Mouse (Mus musculus) layer of hippocampus, adult 18-20 months (tissue): Measurements from ENCODE around the gene Clta. TPM values are rescaled to one million over a fixed set of nuclear protein-coding genes. Genes with fewer than 3 reads are reported as not detected.
A peak's percentile ranks its signal among the peaks of the same experiment; 100 is the strongest.

Experiments used
- DNase-seq, 2 experiments: peaks; one replicate each; pipeline ENCODE4 v3.0.0; 2022; ENCODE audit warnings: low spot score in 2 of 2
- total RNA-seq, 2 experiments: library from RNA; stranded (reverse); gene quantifications; 2 replicates each; pipeline ENCODE4 v1.2.3; 2021

Clta gene
- total RNA-seq, 2 experiments from 2014 or later = 284 to 304 TPM

- DNase-seq = peak; percentile 85 to 93
Measured at GRCm38 (mm10) chr4:43979746-43980145, 24.5 kb upstream of the Clta start.

- no peak for DNase-seq
Measured at GRCm38 (mm10) chr4:43980236-43980635, 24.0 kb upstream of the Clta start.

GRCm38 (mm10) chr4:43980846-43981245 is 23.4 kb upstream of the Clta start:
- DNase-seq = no peak

GRCm38 (mm10) chr4:43981251-43981650 is 23.0 kb upstream of the Clta start:
- DNase-seq = no peak

GRCm38 (mm10) chr4:43982053-43982732 is 22.1 kb upstream of the Clta start:
- peak; percentile 83 to 96 for DNase-seq

GRCm38 (mm10) chr4:43983181-43983580 is 21.1 kb upstream of the Clta start, which contains the start of gene Ccin:
TSS of gene Ccin (plus strand) at chr4:43983483.
- DNase-seq = no peak

GRCm38 (mm10) chr4:43983756-43984155 is 20.5 kb upstream of the Clta start:
- DNase-seq = no peak

GRCm38 (mm10) chr4:43984326-43984725 is 19.9 kb upstream of the Clta start:
- no peak for DNase-seq

- no peak for DNase-seq
Measured at GRCm38 (mm10) chr4:43988976-43989375, 15.3 kb upstream of the Clta start.

GRCm38 (mm10) chr4:43993072-43993471 is 11.2 kb upstream of the Clta start:
- DNase-seq = no peak

- no peak for DNase-seq
Measured at GRCm38 (mm10) chr4:43994342-43994741, 9.9 kb upstream of the Clta start.

- DNase-seq = no peak
Measured at GRCm38 (mm10) chr4:44003622-44004021, 630 bp upstream of the Clta start.

GRCm38 (mm10) chr4:44004623-44005409 is 564 bp downstream of the Clta start:
- DNase-seq = no peak

- DNase-seq = peak in 1 of 2 experiments; percentile 2
Measured at GRCm38 (mm10) chr4:44010176-44010575, 5.9 kb downstream of the Clta start.

GRCm38 (mm10) chr4:44010893-44011292 is 6.6 kb downstream of the Clta start:
- no peak for DNase-seq

GRCm38 (mm10) chr4:44011799-44012198 is 7.5 kb downstream of the Clta start:
- DNase-seq = no peak

GRCm38 (mm10) chr4:44012376-44013367 is 8.4 kb downstream of the Clta start:
- peak; percentile 93 to 97 for DNase-seq

GRCm38 (mm10) chr4:44013391-44014070 is 9.3 kb downstream of the Clta start:
- DNase-seq = peak in 1 of 2 experiments; percentile 2

GRCm38 (mm10) chr4:44016071-44016470 is 11.8 kb downstream of the Clta start:
- DNase-seq = no peak

GRCm38 (mm10) chr4:44016791-44017190 is 12.5 kb downstream of the Clta start:
- no peak for DNase-seq

GRCm38 (mm10) chr4:44022323-44022722 is 18.1 kb downstream of the Clta start:
- DNase-seq = peak in 1 of 2 experiments; percentile 0
